ENCODE assay signal across 14 mouse cellular contexts in the genomic region with DNA sequence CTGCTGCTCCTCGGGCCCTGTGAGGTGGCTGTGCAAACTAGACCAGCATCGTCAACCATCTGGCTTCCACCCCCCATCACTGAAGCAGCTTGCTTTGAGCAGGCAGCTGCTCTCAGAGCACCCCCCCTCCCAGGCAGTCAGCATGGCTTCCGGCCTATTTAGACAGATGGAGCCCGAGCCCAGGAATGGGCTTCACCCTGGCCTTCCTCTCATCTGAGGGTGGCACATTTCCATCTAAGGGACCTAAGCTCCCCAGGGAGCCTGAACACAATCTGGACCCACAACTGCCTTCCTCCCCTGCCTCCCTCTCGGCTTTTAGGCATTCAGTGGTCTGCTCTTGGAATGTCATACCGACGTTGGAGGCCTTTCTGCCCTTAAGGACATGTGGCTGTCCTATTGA. TPM values are rescaled to one million over a fixed set of nuclear protein-coding genes. Genes with fewer than 3 reads are reported as not detected.
DNase-seq lines count a peak whose midpoint lies in the region; ATAC-seq and TF ChIP-seq lines count a peak whose summit lies in the region.
"Had no signal": no experiment of that assay in that cellular context is flagged by ENCODE, and none has a peak within 500 bp of the region (broad histone marks: within the 10 kb centered on the region; RNA-seq: fewer than 3 reads in every experiment).

No protein-coding gene starts in this region.

- H3K9me3 ChIP-seq in forebrain, embryonic 15.5 days: no peaks in the 10 kb centered on the region
- no peaks in the 10 kb centered on the region for H3K9me3 ChIP-seq in forebrain, embryonic 12.5 days
- H3K9me3 ChIP-seq: megakaryocyte, embryonic 14.5 days had no signal

- peaks cover 27% of the 10 kb centered on the region for H3K4me1 ChIP-seq in forebrain, embryonic 15.5 days
- H3K4me1 ChIP-seq in forebrain, embryonic 12.5 days: peaks cover 22% of the 10 kb centered on the region
- H3K4me1 ChIP-seq: megakaryocyte, embryonic 14.5 days had no signal

- H3K27me3 ChIP-seq in forebrain, embryonic 15.5 days: no peaks in the 10 kb centered on the region
- 0 out of 2 replicates have a peak, but pooled peaks cover 11% of the 10 kb centered on the region for H3K27me3 ChIP-seq in forebrain, embryonic 12.5 days

- H3K9ac ChIP-seq in forebrain, embryonic 15.5 days (replicated peaks): no peak overlapping the region
- H3K9ac ChIP-seq in forebrain, embryonic 12.5 days: no peak overlapping the region

- H3K27ac ChIP-seq in forebrain, embryonic 15.5 days (replicated peaks): peak overlapping the region; percentile 68
- no peak overlapping the region for H3K27ac ChIP-seq in forebrain, embryonic 12.5 days
- H3K27ac ChIP-seq in layer of hippocampus, adult 2 months: peak overlapping the region; percentile 88

- no peak for TF ChIP-seq CTCF in layer of hippocampus, adult 2 months (conservative IDR thresholded peaks at IDR 0.05)

- H3K36me3 ChIP-seq in forebrain, embryonic 15.5 days: no peaks in the 10 kb centered on the region
- no peaks in the 10 kb centered on the region for H3K36me3 ChIP-seq in forebrain, embryonic 12.5 days (replicated peaks)

- WGBS in forebrain, embryonic 15.5 days: 47% methylated on average over 7 of the region's 7 CpGs
- WGBS in forebrain, embryonic 12.5 days: 74% methylated on average over 7 of the region's 7 CpGs

- ATAC-seq in forebrain, embryonic 15.5 days (replicated peaks): peak; percentile 47; the same call in 1 of the 2 replicates
- ATAC-seq in forebrain, embryonic 12.5 days (ENCODE audit: low FRiP score): no peak
- ATAC-seq: Patski had no signal

- no peak overlapping the region for H3K4me3 ChIP-seq in forebrain, embryonic 15.5 days
- H3K4me3 ChIP-seq in forebrain, embryonic 12.5 days (replicated peaks): no peak overlapping the region
- no peak overlapping the region for H3K4me3 ChIP-seq in layer of hippocampus, adult 2 months
- H3K4me3 ChIP-seq: megakaryocyte, embryonic 14.5 days had no signal

- no peak overlapping the region for H3K4me2 ChIP-seq in forebrain, embryonic 15.5 days (replicated peaks)
- H3K4me2 ChIP-seq in forebrain, embryonic 12.5 days: no peak overlapping the region
- H3K4me2 ChIP-seq: liver, embryonic 11.5 days had no signal

- peak; percentile 93 for DNase-seq in cerebellum, adult 9-10 months
- peak; percentile 59 to 63 for DNase-seq in layer of hippocampus, adult 2 months (ENCODE audit: low spot score in 2 of 2)
- peak; percentile 42 for DNase-seq in retina, embryonic 14.5 days (ENCODE audit: low spot score)
- no peak for DNase-seq in gastrocnemius, adult 8-10 months (ENCODE audit: low spot score in 2 of 2)
- DNase-seq in ovary, adult 18-20 months (ENCODE audit: low spot score): no peak
- DNase-seq in thymus, postnatal 4 days: no peak
- DNase-seq: B cell, adult 2 months; kidney, adult 9 months; thymus, adult 18-20 months had no signal

RNA-seq across cellular contexts. Expression of a gene that starts 22.1 kb away (rescaled TPM):
- polyA plus RNA-seq in forebrain, embryonic 15.5 days (2015; fragmentation: Nextera tagmentation; extraction: Ambion mirVana): 5.7 and 7.0 TPM in 2 replicates
- 1.5 and 1.6 TPM in 2 replicates for polyA plus RNA-seq in forebrain, embryonic 12.5 days (2016; fragmentation: Nextera tagmentation; extraction: Ambion mirVana)
- total RNA-seq in layer of hippocampus, adult 2 months (2021): 10 to 100 TPM; 38.1 to 39.3 TPM
- total RNA-seq in gastrocnemius, adult 8-10 months (2022): under 1 TPM in 1 of 4 experiments, not detected in 3; 0.10 TPM
- polyA plus RNA-seq: liver, embryonic 11.5 days; Patski had no signal

RNA-seq across cellular contexts. Expression of a gene that starts 53.0 kb away (rescaled TPM):
- polyA plus RNA-seq in forebrain, embryonic 15.5 days (2015; fragmentation: Nextera tagmentation; extraction: Ambion mirVana): 6.6 and 7.1 TPM in 2 replicates
- 1.1 and 1.6 TPM in 2 replicates for polyA plus RNA-seq in forebrain, embryonic 12.5 days (2016; fragmentation: Nextera tagmentation; extraction: Ambion mirVana)
- 1 to 10 TPM; 8.6 to 9.0 TPM for total RNA-seq in layer of hippocampus, adult 2 months (2021)
- total RNA-seq in gastrocnemius, adult 8-10 months (2022): not detected
- polyA plus RNA-seq: Patski had no signal

RNA-seq across cellular contexts. Expression of a gene that starts 59.1 kb away (rescaled TPM):
- polyA plus RNA-seq in forebrain, embryonic 15.5 days (2015; fragmentation: Nextera tagmentation; extraction: Ambion mirVana): 1.8 and 2.0 TPM in 2 replicates
- polyA plus RNA-seq in forebrain, embryonic 12.5 days (2016; fragmentation: Nextera tagmentation; extraction: Ambion mirVana): 0.44 and 0.57 TPM in 2 replicates
- 1 to 10 TPM; 1.9 to 2.5 TPM for total RNA-seq in layer of hippocampus, adult 2 months (2021)
- not detected for total RNA-seq in gastrocnemius, adult 8-10 months (2022)
- polyA plus RNA-seq: liver, embryonic 11.5 days had no signal

Comparison
In these comparisons a context has a peak if more than half of its experiments do, and no peak if none do; other contexts are left out.
1. DNase-seq: peak in cerebellum, adult 9-10 months (single experiment), layer of hippocampus, adult 2 months (2 of 2) and retina, embryonic 14.5 days (single experiment); none in gastrocnemius, adult 8-10 months (0 of 2), ovary, adult 18-20 months (single experiment) and thymus, postnatal 4 days (single experiment).
2. RNA of a gene that starts 22.1 kb away (total RNA-seq): 38.1 to 39.3 TPM in layer of hippocampus, adult 2 months; 0.10 TPM in gastrocnemius, adult 8-10 months; every median in the first group is over 10 times any median in the second.
3. RNA of a gene that starts 53.0 kb away (total RNA-seq): 8.6 to 9.0 TPM in layer of hippocampus, adult 2 months; not detected in gastrocnemius, adult 8-10 months; every median in the first group is over 4 times any median in the second.